In the genomic region with DNA sequence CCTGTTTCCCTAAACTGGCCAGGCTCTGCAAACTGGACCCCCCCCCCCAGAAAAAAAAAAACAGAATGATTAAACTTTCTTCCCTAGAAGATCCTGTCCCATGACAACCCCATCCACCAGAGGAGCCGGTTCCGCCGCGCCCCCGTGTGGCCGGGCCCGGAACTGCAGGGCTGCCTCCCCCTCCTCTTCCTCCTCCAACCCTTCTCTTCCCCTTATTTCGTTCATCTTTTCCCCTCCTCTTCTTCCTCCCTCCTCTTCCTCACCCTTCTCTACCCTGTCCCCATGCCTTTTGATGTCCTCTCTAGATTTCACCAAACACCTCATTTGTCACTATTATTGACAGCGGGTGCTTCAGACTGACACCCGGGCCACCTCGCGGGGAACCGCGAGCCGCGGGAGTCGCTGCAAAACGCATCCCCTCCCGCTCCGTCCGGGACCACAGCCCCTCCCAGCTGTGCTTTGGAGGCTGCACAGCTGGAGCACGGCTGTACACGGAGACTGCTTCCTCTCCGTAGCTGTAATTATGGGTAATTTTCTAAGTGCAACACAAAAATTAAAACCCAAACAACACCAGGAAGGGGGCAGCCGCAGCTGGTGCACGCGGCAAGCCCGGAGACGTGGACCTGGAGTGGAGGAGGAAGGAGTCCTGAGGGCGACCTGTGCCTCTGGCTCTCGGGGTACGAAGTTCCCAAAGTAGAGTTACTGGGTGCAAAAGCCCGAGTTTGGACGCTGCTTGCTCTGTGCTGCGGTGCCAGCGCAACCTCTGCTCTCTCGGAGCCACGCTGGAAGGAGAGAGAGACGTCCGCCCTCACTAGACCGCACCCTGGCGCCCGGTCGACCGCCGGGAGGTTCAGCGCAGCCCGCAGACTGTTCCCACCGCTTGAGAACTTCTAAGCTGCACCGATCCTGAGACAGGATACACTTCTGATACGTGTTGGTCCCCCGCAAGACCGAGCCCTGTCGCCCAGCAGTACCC, we compare ENCODE assay signal across 9 mouse cellular contexts. TPM values are rescaled to one million over a fixed set of nuclear protein-coding genes. Genes with fewer than 3 reads are reported as not detected.
DNase-seq lines count a peak whose midpoint lies in the region; ATAC-seq lines count a peak whose summit lies in the region.
"Had no signal": no experiment of that assay in that cellular context is flagged by ENCODE, and none has a peak within 500 bp of the region (broad histone marks: within the 10 kb centered on the region; RNA-seq: fewer than 3 reads in every experiment).

No protein-coding gene starts in this region.

- H3K4me3 ChIP-seq in hindbrain, embryonic 14.5 days (replicated peaks; ENCODE audit: low read length), result peak overlapping the region; percentile 30

- H3K27ac ChIP-seq in hindbrain, embryonic 14.5 days, result peak overlapping the region; percentile 88

- intact Hi-C loops in left cerebral cortex, postnatal 4 days (cut with DNase I), result no loop called here

- H3K27me3 ChIP-seq in hindbrain, embryonic 14.5 days (ENCODE audit: control insufficient read depth, insufficient read depth, low read length), result no peaks in the 10 kb centered on the region

- H3K4me1 ChIP-seq in hindbrain, embryonic 14.5 days (replicated peaks; ENCODE audit: control insufficient read depth, insufficient read depth, low read length), result peaks cover 42% of the 10 kb centered on the region

- peak overlapping the region; percentile 92 for H3K4me2 ChIP-seq in hindbrain, embryonic 14.5 days (replicated peaks)

- no peaks in the 10 kb centered on the region for H3K36me3 ChIP-seq in hindbrain, embryonic 14.5 days (replicated peaks; ENCODE audit: control insufficient read depth, insufficient read depth)

- no peaks in the 10 kb centered on the region for H3K9me3 ChIP-seq in hindbrain, embryonic 14.5 days (ENCODE audit: control insufficient read depth, low read length)

- under 1% methylated on average over 54 of the region's 54 CpGs for WGBS in hindbrain, embryonic 14.5 days

- H3K9ac ChIP-seq in hindbrain, embryonic 14.5 days, result peak overlapping the region; percentile 22

- DNase-seq in cerebellum, adult 11 months, result peak; percentile 72
- peak; percentile 90 to 94 for DNase-seq in cerebellum, postnatal 10 days
- peak; percentile 86 for DNase-seq in gastrocnemius, adult 18-20 months (ENCODE audit: low spot score)
- peak; percentile 72 for DNase-seq in hindbrain, embryonic 14.5 days (ENCODE audit: low spot score)
- DNase-seq in left cerebral cortex, postnatal 4 days, result peak; percentile 75
- peak; percentile 83 to 86 for DNase-seq in spleen, postnatal 14 days (ENCODE audit: low spot score in 2 of 2)

- no peak for ATAC-seq in cerebellum, adult (ENCODE audit: insufficient number of reproducible peaks, low FRiP score, low TSS enrichment)
- no peak; the same call in 1 of the 2 replicates for ATAC-seq in hindbrain, embryonic 14.5 days (ENCODE audit: low FRiP score)
- ATAC-seq in megakaryocyte-erythroid progenitor cell, adult 5-6 weeks (replicated peaks; ENCODE audit: low FRiP score, low TSS enrichment, poor library complexity, severe bottlenecking), result peak; percentile 26

RNA-seq across cellular contexts. Expression of gene Ssbp4, which starts 2.4 kb away (rescaled TPM):
- 10 to 100 TPM; 11.6 to 19.4 TPM for total RNA-seq in gastrocnemius, adult 18-20 months (2021)
- 165 and 173 TPM in 2 replicates for polyA plus RNA-seq in hindbrain, embryonic 14.5 days (2014; fragmentation: Nextera tagmentation; extraction: Ambion mirVana)
- 100 to 1,000 TPM; 156 to 193 TPM for total RNA-seq in left cerebral cortex, postnatal 4 days (2021)
- 39.7 and 83.5 TPM in 2 replicates for total RNA-seq in megakaryocyte-erythroid progenitor cell, adult 5-6 weeks (2014; fragmentation: Nextera tagmentation)
- 77.5 and 98.5 TPM in 2 replicates for total RNA-seq in megakaryocyte-erythroid progenitor cell, adult 5-6 weeks (2017)

RNA-seq across cellular contexts. Expression of gene Lrrc25, which starts 4.9 kb away (rescaled TPM):
- under 1 TPM; 0.23 to 0.64 TPM for total RNA-seq in gastrocnemius, adult 18-20 months (2021)
- polyA plus RNA-seq in hindbrain, embryonic 14.5 days (2014; fragmentation: Nextera tagmentation; extraction: Ambion mirVana), result 0.98 and 1.6 TPM in 2 replicates
- total RNA-seq in left cerebral cortex, postnatal 4 days (2021), result 1 to 10 TPM; 1.1 to 1.3 TPM
- 0.37 and 0.69 TPM in 2 replicates for total RNA-seq in megakaryocyte-erythroid progenitor cell, adult 5-6 weeks (2014; fragmentation: Nextera tagmentation)
- total RNA-seq in megakaryocyte-erythroid progenitor cell, adult 5-6 weeks (2017), result 0.15 and 0.61 TPM in 2 replicates

RNA-seq across cellular contexts. Expression of gene Isyna1, which starts 16.9 kb away (rescaled TPM):
- total RNA-seq in gastrocnemius, adult 18-20 months (2021), result 1 to 10 TPM; 2.6 to 3.2 TPM
- 86.8 and 96.6 TPM in 2 replicates for polyA plus RNA-seq in hindbrain, embryonic 14.5 days (2014; fragmentation: Nextera tagmentation; extraction: Ambion mirVana)
- 10 to 100 TPM; 87.9 to 88.5 TPM for total RNA-seq in left cerebral cortex, postnatal 4 days (2021)
- total RNA-seq in megakaryocyte-erythroid progenitor cell, adult 5-6 weeks (2014; fragmentation: Nextera tagmentation), result 74.1 and 91.0 TPM in 2 replicates
- total RNA-seq in megakaryocyte-erythroid progenitor cell, adult 5-6 weeks (2017), result 36.5 and 51.5 TPM in 2 replicates

RNA-seq across cellular contexts. Expression of gene Gdf15, which starts 21.2 kb away (rescaled TPM):
- under 1 TPM; 0.16 to 0.21 TPM for total RNA-seq in gastrocnemius, adult 18-20 months (2021)
- polyA plus RNA-seq in hindbrain, embryonic 14.5 days (2014; fragmentation: Nextera tagmentation; extraction: Ambion mirVana), result 0.14 and 0.28 TPM in 2 replicates
- not detected for total RNA-seq in left cerebral cortex, postnatal 4 days (2021)
- not detected in 2 replicates for total RNA-seq in megakaryocyte-erythroid progenitor cell, adult 5-6 weeks (2014; fragmentation: Nextera tagmentation)
- not detected in 2 replicates for total RNA-seq in megakaryocyte-erythroid progenitor cell, adult 5-6 weeks (2017)
- total RNA-seq: neutrophil, adult 5-6 weeks had no signal

RNA-seq across cellular contexts. Expression of gene Pgpep1, which starts 49.1 kb away (rescaled TPM):
- total RNA-seq in gastrocnemius, adult 18-20 months (2021), result 10 to 100 TPM; 11.9 to 13.7 TPM
- 74.0 and 89.3 TPM in 2 replicates for polyA plus RNA-seq in hindbrain, embryonic 14.5 days (2014; fragmentation: Nextera tagmentation; extraction: Ambion mirVana)
- total RNA-seq in left cerebral cortex, postnatal 4 days (2021), result 10 to 100 TPM; 29.7 to 30.5 TPM
- total RNA-seq in megakaryocyte-erythroid progenitor cell, adult 5-6 weeks (2014; fragmentation: Nextera tagmentation), result 6.3 and 8.8 TPM in 2 replicates
- 4.6 and 5.1 TPM in 2 replicates for total RNA-seq in megakaryocyte-erythroid progenitor cell, adult 5-6 weeks (2017)

Comparison
In these comparisons a context has a peak if more than half of its experiments do, and no peak if none do; other contexts are left out.
1. RNA of gene Isyna1, which starts 16.9 kb away (total RNA-seq): 87.9 to 88.5 TPM in left cerebral cortex, postnatal 4 days and 36.5 to 91.0 TPM in megakaryocyte-erythroid progenitor cell, adult 5-6 weeks; 2.6 to 3.2 TPM in gastrocnemius, adult 18-20 months; every median in the first group is over 4 times any median in the second.
2. Peak in every context shown above with its lines, with median percentiles within 50 percentile points of each other: DNase-seq.